Mouse (Mus musculus) heart, postnatal 0 days (tissue): ENCODE data around the gene Gak.

Experiments
- CTCF ChIP-seq: IDR thresholded peaks from 2 replicates; pipeline ENCODE4 v1.5.1; 2016; ENCODE audit warnings: antibody characterized with exemption, control low read depth, low read depth
- EP300 ChIP-seq: IDR thresholded peaks from 2 replicates; pipeline ENCODE4 v1.6.1; 2016; ENCODE audit warnings: antibody characterized with exemption, low read depth

- no peak for TF ChIP-seq CTCF
- TF ChIP-seq EP300, result no peak
Measured at GRCm38 (mm10) chr5:108549137-108549488, 80.4 kb downstream of the Gak start.
